Mouse (Mus musculus) right cerebral cortex, postnatal 14 days (tissue): Measurements from ENCODE around the gene Lce1g.

Experiments used
- DNase-seq: peaks from one replicate; pipeline ENCODE4 v3.0.0; 2022

The Lce1g gene

GRCm38 (mm10) chr3:92752238-92752637 lies at the start of gene Lce1g:
Gene Lce1g (minus strand): TSS chr3:92752338.
- no peak for DNase-seq

- DNase-seq, result no peak
Measured at GRCm38 (mm10) chr3:92790414-92790813, 38.3 kb upstream of the Lce1g start, which contains the start of gene Lce1j. Gene Lce1j (minus strand): TSS chr3:92790514.

GRCm38 (mm10) chr3:92778799-92779198 lies 26.7 kb upstream of the Lce1g start, which contains the start of gene Lce1i:
Gene Lce1i (minus strand): TSS chr3:92778899.
- no peak for DNase-seq

GRCm38 (mm10) chr3:92771573-92771972 lies 19.4 kb upstream of the Lce1g start:
- DNase-seq, result no peak

GRCm38 (mm10) chr3:92764965-92765364 lies 12.8 kb upstream of the Lce1g start, which contains the start of gene Lce1h:
Gene Lce1h (minus strand): TSS chr3:92765065.
- no peak for DNase-seq

- DNase-seq, result no peak
Measured at GRCm38 (mm10) chr3:92753197-92753596, 1.1 kb upstream of the Lce1g start.

- no peak for DNase-seq
Measured at GRCm38 (mm10) chr3:92738996-92739395, 13.1 kb downstream of the Lce1g start, which contains the start of gene Gm38119. Gene Gm38119 (minus strand): TSS chr3:92739096.

GRCm38 (mm10) chr3:92722631-92723030 lies 29.5 kb downstream of the Lce1g start:
- DNase-seq, result no peak

- no peak for DNase-seq
Measured at GRCm38 (mm10) chr3:92720250-92720649, 31.9 kb downstream of the Lce1g start, which contains the start of gene Lce1f. Gene Lce1f (minus strand): TSS chr3:92720350.

GRCm38 (mm10) chr3:92715122-92715521 lies 37.0 kb downstream of the Lce1g start:
- DNase-seq, result no peak

- DNase-seq, result no peak
Measured at GRCm38 (mm10) chr3:92708974-92709373, 43.2 kb downstream of the Lce1g start, which contains the start of gene Lce1e. Gene Lce1e (minus strand): TSS chr3:92709074.
